Mouse (Mus musculus) 3134 (cell line): ENCODE data around the gene Chd2.

Source experiments
- DNase-seq: peaks from one replicate; pipeline ENCODE4 v3.0.0-alpha.2; 2011; ENCODE audit warnings: low spot score; ENCODE audit not compliant: insufficient read length; ENCODE audit errors: extremely low read depth

Gene Chd2

GRCm38 (mm10) chr7:73412419-73412818 is 129.2 kb downstream of the Chd2 start:
- DNase-seq = peak; percentile 74

GRCm38 (mm10) chr7:73411986-73412385 is 129.6 kb downstream of the Chd2 start:
- DNase-seq = peak; percentile 75

GRCm38 (mm10) chr7:73411523-73411922 is 130.1 kb downstream of the Chd2 start:
- DNase-seq = no peak

GRCm38 (mm10) chr7:73405550-73405949 is 136.1 kb downstream of the Chd2 start:
- DNase-seq = no peak

GRCm38 (mm10) chr7:73403538-73403937 is 138.1 kb downstream of the Chd2 start:
- DNase-seq = no peak

GRCm38 (mm10) chr7:73402671-73403070 is 139.0 kb downstream of the Chd2 start:
- no peak for DNase-seq

GRCm38 (mm10) chr7:73402106-73402505 is 139.5 kb downstream of the Chd2 start:
- no peak for DNase-seq

- no peak for DNase-seq
Observed at GRCm38 (mm10) chr7:73400051-73400916, 141.3 kb downstream of the Chd2 start.

- no peak for DNase-seq
Observed at GRCm38 (mm10) chr7:73399501-73400044, 142.1 kb downstream of the Chd2 start.

GRCm38 (mm10) chr7:73398806-73399442 is 142.7 kb downstream of the Chd2 start:
- no peak for DNase-seq

- peak; percentile 44 for DNase-seq
Observed at GRCm38 (mm10) chr7:73398319-73398718, 143.3 kb downstream of the Chd2 start.

- DNase-seq = no peak
Observed at GRCm38 (mm10) chr7:73394013-73394409, 147.6 kb downstream of the Chd2 start.

- DNase-seq = no peak
Observed at GRCm38 (mm10) chr7:73393307-73394012, 148.2 kb downstream of the Chd2 start.

GRCm38 (mm10) chr7:73392359-73392758 is 149.3 kb downstream of the Chd2 start:
- DNase-seq = peak; percentile 45

- DNase-seq = peak; percentile 76
Observed at GRCm38 (mm10) chr7:73391518-73392321, 149.9 kb downstream of the Chd2 start.

- peak; percentile 82 for DNase-seq
Observed at GRCm38 (mm10) chr7:73391002-73391517, 150.6 kb downstream of the Chd2 start.

GRCm38 (mm10) chr7:73390426-73391001 is 151.1 kb downstream of the Chd2 start:
- DNase-seq = no peak

GRCm38 (mm10) chr7:73389871-73390294 is 151.7 kb downstream of the Chd2 start:
- no peak for DNase-seq

- DNase-seq = no peak
Observed at GRCm38 (mm10) chr7:73389419-73389818, 152.2 kb downstream of the Chd2 start.

- no peak for DNase-seq
Observed at GRCm38 (mm10) chr7:73388866-73389265, 152.8 kb downstream of the Chd2 start.
